Mouse (Mus musculus) olfactory bulb, adult 2 months (tissue): ENCODE results near the gene Ift46.
A peak's percentile ranks its signal among the peaks of the same experiment; 100 is the strongest.

ENCODE experiments used
- CTCF ChIP-seq: fragments of 200-500 bp; IDR thresholded peaks from 2 replicates; pipeline ENCODE4 v1.5.1; 2012; ENCODE audit warnings: low read depth, mild to moderate bottlenecking, low read length, moderate library complexity; ENCODE audit not compliant: insufficient read depth
- POLR2A ChIP-seq: fragments of 200-500 bp; IDR thresholded peaks from 2 replicates; pipeline ENCODE4 v1.6.1; 2012; ENCODE audit warnings: mild to moderate bottlenecking, low read depth, low read length, moderate library complexity; ENCODE audit not compliant: insufficient read depth

DNA sequence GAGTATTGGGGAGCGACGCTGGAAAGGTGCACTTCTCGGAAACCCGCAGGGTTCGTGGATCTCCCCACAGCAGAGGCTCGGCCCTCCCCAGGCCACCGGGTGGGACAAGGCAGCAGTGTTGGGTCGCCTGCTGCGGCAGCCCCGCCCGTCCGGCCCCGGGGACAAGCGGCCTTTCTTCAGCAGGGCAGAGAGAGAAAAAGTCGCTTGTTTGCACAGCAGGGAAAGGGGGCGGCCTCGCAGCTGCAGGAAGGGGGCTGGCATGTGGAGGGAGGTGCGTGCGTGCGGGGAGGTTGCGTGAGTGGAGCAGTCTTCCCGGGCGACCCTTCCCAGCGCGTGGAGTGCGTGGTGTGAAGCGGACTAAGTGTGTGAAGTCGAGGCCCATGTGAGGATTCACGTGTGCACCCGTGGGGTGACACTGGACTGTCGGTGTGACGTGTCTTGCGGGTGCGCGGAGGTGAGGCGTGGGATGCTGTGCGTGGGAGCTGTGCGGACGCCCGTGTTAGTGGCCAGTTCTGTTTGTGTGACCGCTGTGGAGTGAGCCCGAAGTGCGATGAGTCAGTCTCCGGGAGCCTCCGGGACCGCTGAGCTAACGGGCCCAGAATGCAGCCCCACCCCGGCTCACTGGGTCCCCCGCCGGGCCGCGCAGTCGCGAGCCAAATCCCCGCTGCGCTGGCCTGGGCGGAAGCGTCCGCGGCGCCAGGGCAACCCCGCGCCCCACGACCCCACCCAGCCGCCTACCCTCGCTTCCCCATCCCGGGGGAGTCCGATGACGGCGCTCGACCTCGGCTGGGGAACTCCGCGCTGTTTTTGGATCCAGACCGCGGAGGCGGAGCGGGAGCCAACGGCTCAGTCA lies 33.8 kb upstream of the Ift46 start:
- TF ChIP-seq POLR2A (0 out of 2 replicates have a peak, but pooled peaks have one; percentile 11), CTCF (no peak)
